Mouse (Mus musculus) cerebral cortex, adult 2 months (tissue): ENCODE data around the gene Arid4a.

ENCODE experiments used
- WGBS: fragments of 180-500 bp; shearing (Covaris S2); methylation state at CpG from one replicate; pipeline ENCODE4 v1.1.7; 2018; 5-methylcytosine and 5-hydroxymethylcytosine counted together

Gene Arid4a

DNA sequence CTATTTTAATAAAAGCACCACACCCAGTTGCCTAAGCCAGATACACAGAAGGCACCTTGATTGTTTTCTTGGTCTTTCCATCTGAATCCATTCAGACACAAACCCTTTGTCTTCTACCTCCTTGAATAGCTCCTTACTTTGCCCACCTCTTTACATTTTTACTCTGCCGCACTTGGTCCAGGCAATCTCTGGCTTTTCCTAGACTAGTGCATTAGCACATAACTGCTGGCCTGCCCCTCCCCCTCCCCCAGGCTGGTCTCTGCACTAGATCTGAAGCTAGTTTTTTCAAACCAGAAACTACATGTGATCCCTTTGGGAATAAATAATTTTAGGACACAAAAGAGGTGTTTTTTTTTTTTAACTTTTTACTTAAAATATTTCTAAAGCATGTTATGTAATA lies 37.2 kb downstream of the Arid4a start:
- WGBS = 32% methylated on average over 1 of the region's 1 CpGs

GRCm38 (mm10) chr12:71053486-71053885 lies 37.7 kb downstream of the Arid4a start:
- 72% methylated on average over 1 of the region's 1 CpGs for WGBS

DNA sequence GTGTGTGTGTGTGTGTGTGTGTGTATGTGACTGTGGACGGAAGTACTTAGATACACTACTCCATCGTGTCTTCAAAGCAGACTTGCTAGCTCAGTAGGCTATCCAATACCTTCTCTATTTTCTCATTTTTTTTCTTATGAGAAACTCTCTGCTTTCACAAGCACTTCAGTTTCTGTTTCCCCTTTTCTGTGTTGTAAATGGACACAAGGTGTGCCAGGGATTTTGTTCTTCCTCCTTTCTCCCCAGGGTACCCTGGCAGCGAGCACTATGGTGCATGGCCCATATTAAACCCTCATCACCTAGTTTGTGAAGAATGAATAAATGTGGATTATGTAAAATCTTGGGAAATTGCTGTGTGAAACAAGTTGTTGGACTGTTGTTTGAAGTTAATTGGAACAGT lies 39.7 kb downstream of the Arid4a start:
- 59% methylated on average over 3 of the region's 3 CpGs for WGBS

DNA sequence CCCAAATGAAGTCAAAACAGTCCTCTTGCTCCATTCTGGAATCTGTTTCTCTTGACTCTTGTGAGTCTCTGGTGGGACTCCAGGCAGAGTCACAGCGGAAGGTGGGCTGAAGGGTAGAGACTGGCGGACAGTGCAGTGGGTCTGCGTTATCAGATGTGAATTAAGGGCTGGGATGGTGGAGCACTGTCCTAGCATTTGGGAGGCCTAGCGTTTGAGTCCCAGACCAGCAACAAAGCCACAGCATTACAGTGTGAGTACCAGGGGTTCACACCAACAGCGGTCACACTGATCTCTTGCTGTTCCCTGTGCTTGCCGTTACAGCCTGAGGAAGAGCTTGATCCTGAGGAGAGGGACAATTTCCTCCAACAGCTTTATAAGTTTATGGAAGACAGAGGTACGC lies 44.0 kb downstream of the Arid4a start:
- 95% methylated on average over 7 of the region's 7 CpGs for WGBS

DNA sequence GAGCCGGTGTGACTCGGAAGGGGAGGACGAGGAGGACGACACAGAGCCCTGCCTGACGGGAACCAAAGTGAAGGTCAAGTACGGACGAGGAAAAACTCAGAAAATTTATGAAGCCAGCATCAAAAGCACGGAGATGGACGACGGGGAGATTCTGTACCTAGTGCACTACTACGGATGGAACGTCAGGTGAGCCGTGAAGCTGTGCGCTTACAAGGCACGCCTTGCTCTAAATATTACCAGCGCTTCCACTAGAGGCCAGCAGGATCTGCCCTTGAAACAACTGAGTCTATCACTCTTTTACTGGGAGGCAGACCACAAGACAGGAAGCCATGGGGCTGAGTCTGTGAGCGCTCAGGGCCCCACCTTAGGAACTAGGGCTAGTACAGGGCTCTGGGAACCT lies 54.1 kb downstream of the Arid4a start:
- WGBS = 93% methylated on average over 17 of the region's 17 CpGs

DNA sequence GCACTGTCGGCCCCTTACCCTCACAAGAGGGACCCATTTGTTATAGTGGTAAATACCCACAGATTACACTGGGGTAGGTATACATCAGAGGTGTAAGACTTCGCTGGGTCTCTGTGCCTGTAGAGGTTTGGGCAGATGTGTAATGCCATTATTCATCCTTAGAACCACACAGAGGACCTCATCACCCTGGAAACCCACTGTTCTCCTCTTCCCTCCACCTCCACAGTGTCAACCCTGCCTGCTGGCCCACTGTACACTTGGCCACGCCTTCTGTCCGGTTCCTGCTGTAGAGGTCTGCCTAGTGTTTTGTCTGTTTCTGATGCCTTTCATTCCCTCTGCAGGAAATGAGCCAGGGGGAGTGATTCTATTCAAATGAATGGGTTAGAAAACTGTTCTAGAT lies 56.3 kb downstream of the Arid4a start:
- 89% methylated on average over 4 of the region's 4 CpGs for WGBS

DNA sequence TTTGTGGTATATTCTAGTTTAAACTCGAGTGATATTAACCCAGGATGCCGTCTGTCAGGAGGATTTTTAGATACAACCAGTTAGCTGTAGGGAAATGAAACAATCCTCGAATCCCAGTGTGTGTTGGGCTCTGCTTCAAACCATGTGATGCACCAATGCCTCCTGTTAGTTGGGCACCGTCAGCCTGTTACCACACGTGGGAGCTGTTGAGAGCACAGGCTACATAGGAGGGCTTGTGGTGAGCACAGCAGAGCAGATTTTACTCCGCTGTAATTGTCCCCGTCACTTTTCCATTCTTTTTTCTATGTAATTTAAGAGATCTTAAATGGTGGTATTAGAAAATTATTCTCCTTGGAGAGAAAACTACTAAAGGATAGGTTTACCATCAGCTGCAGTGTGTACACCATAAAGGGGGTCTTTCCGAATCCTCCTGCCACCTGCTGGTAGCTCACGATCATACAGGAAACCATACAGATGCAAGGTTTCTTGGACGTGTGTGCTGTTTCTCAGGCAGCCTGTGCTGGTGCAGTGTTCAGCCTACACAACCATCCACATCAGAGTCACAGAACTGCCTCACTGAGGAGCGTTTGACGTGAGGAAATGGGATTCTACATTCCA lies 57.4 kb downstream of the Arid4a start:
- 30% methylated on average over 12 of the region's 12 CpGs for WGBS

- WGBS = 91% methylated on average over 8 of the region's 8 CpGs
Measured at GRCm38 (mm10) chr12:71086331-71086730, 70.5 kb downstream of the Arid4a start.

DNA sequence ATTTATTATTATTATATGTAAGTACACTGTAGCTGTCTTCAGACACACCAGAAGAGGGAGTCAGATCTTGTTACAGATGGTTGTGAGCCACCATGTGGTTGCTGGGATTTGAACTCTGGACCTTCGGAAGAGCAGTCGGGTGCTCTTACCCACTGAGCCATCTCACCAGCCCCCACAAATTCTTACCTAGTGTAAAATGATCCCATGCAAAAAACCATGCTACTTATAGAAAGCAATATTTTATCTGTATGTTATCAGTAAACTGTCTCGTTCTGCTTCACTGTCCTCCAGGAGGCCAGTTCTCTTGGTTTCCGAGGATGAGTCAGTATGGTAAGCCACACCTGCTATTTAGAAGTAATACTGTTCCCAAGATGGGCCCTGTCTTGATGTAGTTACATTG lies 88.5 kb downstream of the Arid4a start:
- WGBS = 93% methylated on average over 4 of the region's 4 CpGs

DNA sequence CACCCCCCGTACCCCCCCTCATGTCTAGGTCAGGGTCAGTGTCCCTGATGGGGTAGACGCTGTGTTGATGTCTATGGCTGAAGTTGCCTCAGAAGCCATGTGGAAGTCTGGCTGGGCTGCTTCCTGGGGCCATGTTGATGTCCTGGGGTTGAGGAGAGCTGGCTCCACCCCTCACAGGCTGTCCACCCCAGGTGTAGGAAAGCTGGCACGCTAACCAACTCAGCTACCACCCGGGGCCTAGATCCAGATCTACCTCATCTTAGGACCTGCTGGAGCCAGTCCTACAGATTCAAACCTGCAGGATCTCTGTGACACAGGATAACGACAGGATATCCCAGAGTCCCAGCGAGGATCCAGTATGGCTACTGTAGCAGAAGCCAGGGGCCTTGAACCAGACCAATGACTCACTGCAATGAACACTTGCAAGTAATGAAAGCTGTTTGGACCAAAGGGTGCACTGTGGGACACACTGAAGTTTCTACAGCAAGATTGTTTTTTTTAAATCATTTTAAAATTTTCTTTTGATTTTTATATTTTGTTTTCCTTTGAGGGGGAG lies 91.5 kb downstream of the Arid4a start:
- WGBS = 86% methylated on average over 6 of the region's 6 CpGs

DNA sequence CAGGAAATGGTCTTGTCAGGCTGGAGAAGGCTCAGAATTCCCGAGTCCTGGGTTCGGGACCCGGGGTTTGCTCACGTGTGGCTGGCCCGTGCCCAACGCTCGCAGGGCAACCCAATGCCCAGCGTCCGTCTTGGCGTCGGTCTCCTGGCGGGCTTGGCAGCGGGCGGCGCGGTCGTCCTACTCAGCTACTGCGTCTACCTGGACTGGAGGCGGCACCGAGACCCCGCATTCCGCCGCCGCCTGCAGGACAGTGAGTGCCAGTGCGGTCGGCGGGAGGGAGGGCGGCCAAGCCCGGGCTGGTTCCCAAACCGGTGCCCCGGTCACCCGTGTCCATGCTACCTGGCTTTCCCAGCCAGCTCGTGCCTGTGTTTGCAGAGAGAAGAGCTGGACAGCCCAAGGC lies 95.5 kb downstream of the Arid4a start, which contains the start of gene Tomm20l:
TSS of gene Tomm20l (plus strand) at position 98 of the 400 bp plus-strand sequence.
- WGBS = 13% methylated on average over 33 of the region's 33 CpGs

GRCm38 (mm10) chr12:71113074-71113473 lies 97.3 kb downstream of the Arid4a start:
- 59% methylated on average over 10 of the region's 10 CpGs for WGBS

DNA sequence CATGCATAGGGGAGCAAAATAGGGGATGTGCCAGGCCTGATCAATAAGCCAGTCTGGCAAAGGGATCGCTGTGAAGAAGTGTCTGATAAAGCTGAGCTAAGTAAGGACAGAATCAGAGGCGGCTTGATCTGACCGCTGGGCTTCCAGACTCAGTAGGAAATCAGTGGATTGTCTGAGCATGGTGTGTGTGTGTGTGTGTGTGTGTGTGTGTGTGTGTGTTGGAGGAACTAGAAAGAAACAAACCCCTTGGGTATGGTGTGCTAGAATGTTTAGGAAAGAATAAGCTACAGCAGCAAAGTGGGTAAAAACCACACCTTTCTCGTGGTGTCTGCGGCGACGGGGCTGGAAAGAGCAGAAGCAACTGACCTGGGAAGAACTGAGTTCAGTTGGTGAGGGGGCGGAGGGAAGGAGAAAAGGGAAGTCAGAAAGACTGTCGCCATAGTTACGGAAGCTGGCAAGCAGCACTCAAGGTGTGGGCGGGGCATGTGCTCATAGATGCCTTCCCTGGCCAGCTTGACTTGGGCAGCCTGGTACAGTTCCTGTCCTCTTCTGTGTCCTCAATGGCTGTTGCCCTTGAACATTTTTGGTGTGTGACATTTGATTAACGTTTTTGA lies 98.0 kb downstream of the Arid4a start:
- WGBS = 14% methylated on average over 12 of the region's 12 CpGs

GRCm38 (mm10) chr12:71116411-71116810 lies 100.6 kb downstream of the Arid4a start:
- 67% methylated on average over 5 of the region's 5 CpGs for WGBS

- 91% methylated on average over 10 of the region's 10 CpGs for WGBS
Measured at GRCm38 (mm10) chr12:71122731-71123130, 106.9 kb downstream of the Arid4a start.

DNA sequence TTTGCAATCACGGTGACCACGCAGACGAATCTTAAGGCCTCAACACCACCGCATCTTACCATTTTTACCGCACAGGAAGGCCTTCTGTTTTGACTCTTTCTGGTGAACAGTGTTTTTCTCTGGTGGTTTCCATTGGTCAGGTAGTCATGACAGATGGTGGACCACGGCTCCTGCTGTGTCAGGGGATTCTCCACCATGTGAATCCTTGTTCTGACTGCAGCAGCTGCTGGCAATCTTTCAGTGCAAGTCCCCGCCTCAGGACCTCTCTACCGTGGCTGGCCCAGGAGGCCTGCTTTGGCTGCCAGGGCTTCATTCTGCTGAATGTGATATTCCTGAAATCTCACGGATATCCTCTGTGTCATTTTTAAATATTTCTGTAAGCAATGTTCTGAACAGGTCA lies 107.5 kb downstream of the Arid4a start:
- 79% methylated on average over 9 of the region's 9 CpGs for whole genome bisulfite sequencing

DNA sequence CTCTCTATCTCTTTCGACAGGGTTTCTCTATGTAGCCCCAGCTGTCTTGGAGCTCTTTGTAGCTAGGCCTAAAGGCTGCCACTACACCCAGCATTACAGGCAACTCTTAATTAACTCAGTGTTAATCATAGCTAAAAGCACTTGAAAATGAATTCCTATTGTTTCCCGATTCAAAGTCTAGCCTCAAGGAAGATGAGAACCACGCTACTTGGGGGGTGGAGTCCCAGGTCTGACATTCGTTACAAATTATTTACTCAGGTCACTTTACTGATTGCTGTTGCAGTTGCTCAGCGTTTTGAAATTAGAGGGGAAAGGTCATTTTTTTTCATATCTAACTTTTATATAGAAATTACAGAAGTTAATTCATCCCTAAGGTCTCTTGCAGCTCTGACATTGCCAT lies 119.8 kb downstream of the Arid4a start:
- 13% methylated on average over 5 of the region's 5 CpGs for WGBS

DNA sequence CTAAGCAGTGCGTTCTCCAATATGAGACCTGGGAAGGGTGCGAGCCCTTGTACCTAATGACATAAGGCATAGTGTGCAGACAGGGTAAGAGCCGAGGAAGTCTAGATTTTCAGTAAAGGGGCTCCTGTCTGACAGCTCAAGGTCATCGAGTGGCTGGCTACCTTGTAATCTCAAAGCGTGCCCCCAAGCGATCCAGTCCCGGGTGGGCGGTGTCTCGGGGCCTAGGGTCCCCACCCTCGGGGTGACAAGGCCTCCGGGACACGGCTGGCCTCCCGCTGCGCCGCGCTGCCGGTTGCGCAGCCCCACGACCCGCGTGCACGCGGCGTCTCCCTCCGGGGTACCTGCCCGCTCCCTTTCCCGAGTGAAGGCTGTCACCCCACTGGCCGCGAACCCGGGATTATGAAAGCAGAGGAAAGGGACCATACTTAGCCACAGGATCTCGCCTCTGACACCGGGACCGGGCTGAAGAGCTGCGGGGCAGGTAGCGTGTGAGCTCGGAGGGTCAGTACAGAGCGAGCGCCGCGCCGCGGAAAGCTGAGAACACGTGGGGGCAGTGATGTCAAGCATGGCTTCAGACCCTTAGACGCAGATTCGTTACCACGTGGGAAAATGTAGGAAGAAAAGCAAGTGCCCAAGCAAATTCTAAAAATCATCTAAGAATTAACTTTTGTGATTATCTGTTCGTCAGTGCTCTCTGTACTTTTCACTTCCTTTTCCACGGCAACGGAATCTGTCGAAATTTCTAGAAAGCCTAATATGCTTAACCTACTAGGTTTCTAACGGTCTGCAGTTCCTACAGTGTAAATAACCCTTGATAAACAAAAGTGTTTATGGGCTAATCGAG lies 120.6 kb downstream of the Arid4a start, which contains the start of the genes Timm9 and 2700049A03Rik:
TSS of gene Timm9 (minus strand) at position 555 of the 844 bp plus-strand sequence.
TSS of gene 2700049A03Rik (plus strand) at position 719 of the 844 bp plus-strand sequence.
- under 1% methylated on average over 52 of the region's 52 CpGs for WGBS

GRCm38 (mm10) chr12:71136974-71137491 lies 121.2 kb downstream of the Arid4a start:
- under 1% methylated on average over 30 of the region's 30 CpGs for WGBS

- WGBS = 2% methylated on average over 11 of the region's 11 CpGs
Measured at GRCm38 (mm10) chr12:71137686-71138085, 121.9 kb downstream of the Arid4a start.

- 79% methylated on average over 5 of the region's 5 CpGs for WGBS
Measured at GRCm38 (mm10) chr12:71139258-71139828, 123.6 kb downstream of the Arid4a start.

GRCm38 (mm10) chr12:71147641-71148040 lies 131.9 kb downstream of the Arid4a start:
- whole genome bisulfite sequencing = 88% methylated on average over 3 of the region's 3 CpGs
